Mouse (Mus musculus) Muller cell, postnatal 12 days (primary cell): ENCODE measurements around the gene Abcf1.
"Not testable (repeated sequence)": the region's sequence is repeated elsewhere in the genome, so short reads cannot be mapped to it uniquely, and the experiment has no call there.

Experiments used
- DNase-seq: peaks from one replicate; pipeline ENCODE4 v3.0.0-alpha.2; 2015; ENCODE audit errors: inconsistent ontology term

Abcf1 gene

DNA sequence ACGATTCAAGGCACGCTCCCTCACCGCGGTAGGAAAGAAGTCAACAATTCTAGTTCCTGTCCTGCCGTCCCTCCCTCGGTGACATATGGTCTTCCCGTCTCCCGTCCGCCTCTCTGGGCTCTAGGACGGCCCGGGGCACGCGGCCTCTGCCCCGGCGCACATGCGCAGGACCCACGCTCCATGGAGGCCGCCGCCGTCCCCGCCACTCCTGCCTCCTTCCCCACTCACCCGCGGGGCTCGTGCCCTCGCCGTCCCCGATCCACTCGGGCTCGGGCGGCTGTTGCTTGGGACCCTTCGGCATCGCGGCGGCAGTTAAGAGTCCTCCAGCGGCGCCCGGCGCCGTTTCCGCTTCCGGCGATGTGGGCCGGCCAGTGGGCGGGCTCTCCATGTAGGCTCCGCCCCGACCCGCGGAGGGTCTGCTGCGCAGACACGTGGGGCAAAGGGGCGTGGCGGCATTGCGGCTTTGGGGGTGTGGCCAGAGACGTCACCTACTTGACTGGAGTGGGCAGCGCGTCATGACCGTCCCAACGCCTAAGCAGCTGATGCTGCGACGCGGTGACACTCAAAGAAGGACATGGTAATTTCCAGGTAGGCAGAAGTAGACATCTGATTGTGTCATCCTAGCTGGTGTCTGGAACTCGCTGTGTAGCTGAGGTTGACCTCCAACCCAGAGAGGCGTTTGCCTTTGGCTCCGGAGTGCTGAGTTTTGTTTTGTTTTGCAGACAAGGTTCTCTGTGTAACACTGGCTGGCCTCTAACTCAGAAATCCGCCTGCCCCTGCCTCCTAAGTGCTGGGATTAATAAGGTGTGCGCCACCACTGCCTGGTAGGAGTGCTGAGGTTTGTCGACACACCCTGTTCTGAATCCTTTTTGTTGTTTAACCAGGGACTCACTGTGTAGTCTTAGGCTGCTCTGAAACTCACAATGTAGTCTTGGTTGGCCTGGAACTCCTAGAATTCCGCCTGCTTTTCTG, at the start of gene Abcf1:
Gene Abcf1, minus strand, starts transcription at position 344 of the 972 bp plus-strand sequence.
- peak; percentile 98 for DNase-seq

DNA sequence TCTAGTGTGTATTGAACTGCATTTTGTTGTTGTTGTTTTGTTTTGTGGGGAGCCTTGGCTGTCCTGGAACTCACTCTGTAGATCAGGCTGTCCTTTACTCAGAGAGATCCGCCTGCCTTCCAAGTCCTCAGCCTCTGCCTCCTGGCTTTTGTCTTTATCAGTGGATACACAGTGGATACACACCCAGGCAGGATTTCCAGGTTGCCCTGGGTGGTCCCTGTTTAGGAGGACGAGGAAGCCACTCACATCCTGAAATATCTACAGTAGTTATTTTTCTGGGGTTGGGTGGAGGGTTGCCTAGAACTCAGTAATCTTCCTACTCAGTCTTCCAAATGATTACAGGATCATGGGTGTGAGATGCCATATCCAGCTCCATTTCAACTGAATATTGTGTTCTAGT, 49.4 kb upstream of the Abcf1 start:
- DNase-seq = no peak

DNA sequence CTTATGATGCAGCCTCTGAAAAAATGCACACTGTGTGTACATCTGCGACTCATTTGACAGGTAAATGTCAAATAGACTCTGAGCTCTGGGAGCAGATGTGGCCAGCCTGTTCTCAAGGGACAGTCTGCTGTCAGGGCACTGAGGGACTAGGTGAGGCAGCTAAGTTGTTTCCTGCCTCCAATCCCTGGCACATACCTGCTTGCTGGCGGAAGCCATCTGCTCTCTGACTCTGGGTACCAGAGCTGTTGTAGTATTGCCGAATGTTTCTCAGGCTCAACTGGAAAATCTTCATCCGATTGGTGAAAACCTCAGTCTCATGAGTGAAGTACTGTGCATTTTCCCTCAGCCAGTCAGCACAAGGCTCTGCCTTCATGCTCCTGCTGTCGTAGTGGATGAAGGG, 47.5 kb upstream of the Abcf1 start:
- DNase-seq = no peak

DNA sequence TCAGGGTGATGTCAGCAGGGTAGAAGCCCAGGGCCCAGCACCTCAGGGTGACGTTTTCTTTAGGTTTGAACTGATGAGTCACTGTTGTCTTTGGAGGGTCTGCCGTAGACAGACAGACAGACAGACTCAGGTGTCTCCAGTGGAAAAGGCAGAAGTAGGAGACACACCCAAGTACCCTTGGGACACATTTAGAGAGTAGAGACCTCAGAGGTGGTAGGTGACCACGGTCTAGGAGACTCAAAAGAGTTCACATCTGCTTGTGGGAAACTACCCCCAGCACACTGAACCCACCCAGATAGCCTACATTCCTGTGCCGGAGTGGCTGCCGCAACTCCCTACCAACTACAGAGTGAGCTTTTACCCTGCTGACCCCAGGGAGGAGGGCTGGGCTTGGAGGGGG, 45.4 kb upstream of the Abcf1 start:
- no peak for DNase-seq

DNA sequence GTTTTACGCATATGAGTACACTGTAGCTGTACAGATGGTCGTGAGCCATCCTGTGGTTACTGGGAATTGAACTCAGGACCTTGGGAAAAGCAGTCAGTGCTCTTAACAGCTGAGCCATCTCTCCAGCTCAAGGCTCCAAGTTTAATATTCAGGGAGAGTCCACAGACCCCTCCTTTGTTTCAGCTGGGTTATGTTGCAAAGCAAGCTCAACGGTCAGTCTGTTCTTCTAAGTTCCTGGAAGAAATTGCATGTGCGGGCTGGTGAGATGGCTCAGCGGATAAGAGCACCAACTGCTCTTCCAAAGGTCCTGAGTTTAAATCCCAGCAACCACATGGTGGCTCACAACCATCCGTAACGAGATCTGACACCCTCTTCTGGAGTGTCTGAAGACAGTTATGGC, 34.8 kb upstream of the Abcf1 start:
- not testable (repeated sequence) for DNase-seq

DNA sequence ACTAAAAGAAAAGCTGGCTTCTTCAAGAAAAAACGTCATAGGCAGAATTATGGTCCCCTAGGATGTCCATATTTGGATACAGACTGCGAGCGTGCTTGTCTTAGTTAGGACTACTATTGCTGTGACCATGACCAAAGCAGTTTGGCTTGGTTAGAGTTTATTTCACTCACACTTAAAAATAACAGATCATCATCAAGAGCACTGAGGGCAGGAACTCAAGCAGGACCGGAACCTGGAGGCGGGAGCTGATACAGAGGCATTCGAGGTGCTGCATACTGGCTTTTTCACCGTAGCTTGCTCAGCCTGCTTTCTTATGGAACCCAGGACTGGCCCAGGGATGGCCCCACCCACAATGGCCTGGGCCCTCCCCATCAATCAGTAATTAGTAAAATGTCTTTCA, 33.8 kb upstream of the Abcf1 start:
- DNase-seq = no peak

DNA sequence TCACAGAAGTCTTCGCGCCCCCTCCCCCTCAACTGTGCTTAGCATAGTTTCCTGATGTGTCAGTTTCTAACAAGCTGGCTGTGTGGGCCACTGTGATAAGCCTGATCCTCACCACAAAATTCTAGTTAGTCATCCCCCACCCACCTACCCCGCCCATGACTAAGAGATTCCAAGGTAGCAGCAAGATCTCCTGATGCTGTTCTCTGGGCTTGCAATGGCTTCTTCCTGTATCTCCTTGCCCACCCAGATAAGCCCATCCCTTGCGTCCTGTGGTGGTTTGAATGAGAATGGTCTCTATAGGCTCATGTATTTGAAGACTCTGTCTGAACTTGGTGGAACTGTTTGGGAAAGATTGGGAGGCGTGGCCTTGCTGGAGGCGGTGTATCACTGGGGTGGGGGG, 32.4 kb upstream of the Abcf1 start:
- peak; percentile 65 for DNase-seq

DNA sequence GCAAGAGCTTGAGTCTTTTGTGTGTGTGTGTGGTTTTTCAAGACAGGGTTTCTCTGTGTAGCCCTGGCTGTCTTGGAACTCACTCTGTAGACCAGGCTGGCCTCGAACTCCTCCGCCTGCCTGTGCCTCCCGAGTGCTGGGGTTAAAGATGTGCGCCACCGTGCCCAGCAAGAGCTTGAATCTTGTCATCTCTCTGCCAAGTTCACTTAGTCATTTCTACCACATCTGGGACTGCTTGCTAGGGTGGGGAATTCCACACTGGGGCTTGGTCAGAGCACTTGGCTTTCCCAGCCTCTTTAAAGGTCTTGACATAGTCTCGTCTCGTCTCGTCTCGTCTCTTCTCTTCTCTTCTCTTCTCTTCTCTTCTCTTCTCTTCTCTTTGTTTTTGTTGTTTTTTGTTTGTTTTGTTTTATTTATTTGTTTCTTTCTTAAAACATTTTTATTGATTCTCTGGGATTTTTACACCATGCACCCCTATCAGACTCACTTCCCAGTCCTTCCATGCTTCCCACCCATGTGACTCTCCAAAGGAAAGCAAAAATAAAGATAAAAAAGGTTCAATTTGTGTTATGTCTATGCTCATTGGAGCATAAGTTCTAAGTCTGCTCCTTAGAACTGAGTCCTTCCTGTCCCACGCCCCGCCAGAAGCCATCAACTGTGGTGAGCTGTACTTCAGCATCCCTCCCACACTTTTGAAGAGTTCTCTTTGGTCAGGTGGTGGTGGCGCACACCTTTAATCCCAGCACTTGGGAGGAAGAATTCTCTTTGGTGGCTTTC, 31.7 kb upstream of the Abcf1 start:
- no peak for DNase-seq

DNA sequence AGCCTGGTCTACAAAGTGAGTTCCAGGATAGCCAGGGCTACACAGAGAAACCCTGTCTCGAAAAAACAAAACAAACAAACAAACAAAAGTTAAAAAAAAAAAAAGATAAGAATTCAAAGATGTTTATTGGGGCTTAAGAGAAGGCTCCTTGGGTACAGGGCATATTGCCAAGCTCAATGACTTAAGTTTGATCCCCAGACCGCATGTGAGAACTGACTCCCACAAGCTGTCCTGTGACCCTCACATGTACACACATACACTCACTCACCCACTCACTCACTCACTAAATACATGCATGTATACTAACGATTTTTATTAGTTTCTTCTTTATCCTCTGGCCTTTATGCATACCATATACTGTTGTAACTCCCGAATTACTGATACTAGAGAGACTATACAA, 30.8 kb upstream of the Abcf1 start:
- DNase-seq = no peak

DNA sequence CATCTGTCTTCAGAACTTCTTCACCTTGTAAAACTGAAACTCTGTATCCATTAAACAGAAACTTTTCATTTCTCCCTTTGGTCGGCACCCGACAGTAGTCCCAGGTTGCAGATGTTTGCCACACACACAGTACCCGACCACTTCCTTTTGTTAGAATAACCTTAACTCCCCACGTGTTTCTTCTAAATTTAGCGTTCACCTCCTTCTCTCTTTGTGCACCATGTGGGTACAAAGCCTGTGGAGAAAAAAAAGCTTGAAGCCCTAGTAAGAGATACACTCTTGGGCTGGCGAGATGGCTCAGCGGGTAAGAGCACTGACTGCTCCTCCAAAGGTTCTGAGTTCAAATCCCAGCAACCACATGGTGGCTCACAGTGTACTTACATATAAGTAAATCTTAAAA, 29.8 kb upstream of the Abcf1 start:
- DNase-seq = no peak

DNA sequence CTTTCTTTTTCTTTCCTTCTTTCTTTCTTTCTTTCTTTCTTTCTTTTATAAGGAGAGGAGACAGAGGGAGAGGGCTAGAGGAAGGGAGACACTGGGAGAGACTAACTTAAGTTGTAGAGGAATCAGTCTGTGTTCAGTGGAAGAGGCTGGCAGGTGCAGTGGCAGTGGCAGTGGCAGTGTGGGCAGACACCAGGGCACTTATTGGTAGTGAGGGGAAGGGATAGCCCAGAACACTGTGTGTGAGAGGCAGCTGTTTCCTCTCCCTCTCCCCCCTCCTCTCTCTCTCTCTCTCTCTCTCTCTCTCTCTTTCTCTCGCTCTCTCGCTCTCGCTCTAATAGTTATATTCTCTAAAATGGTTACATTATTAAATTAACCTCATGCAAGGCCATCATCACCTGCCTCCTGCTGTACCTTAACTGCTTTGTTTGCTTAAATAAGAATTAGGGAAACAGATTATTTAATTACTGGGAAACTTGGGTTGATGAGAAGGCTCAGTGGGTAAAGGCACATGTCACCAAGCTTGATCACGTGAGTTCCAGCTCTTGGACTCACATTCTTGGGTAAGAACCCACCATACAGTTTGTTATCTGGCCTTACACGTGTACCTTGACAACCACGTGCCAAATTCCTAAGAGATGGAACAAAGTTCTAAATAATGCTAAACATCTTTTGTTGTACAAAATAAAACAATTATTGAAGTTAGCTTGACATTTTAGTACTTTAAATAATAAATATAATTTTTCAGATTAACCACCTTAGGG, 29.2 kb upstream of the Abcf1 start:
- DNase-seq = no peak

DNA sequence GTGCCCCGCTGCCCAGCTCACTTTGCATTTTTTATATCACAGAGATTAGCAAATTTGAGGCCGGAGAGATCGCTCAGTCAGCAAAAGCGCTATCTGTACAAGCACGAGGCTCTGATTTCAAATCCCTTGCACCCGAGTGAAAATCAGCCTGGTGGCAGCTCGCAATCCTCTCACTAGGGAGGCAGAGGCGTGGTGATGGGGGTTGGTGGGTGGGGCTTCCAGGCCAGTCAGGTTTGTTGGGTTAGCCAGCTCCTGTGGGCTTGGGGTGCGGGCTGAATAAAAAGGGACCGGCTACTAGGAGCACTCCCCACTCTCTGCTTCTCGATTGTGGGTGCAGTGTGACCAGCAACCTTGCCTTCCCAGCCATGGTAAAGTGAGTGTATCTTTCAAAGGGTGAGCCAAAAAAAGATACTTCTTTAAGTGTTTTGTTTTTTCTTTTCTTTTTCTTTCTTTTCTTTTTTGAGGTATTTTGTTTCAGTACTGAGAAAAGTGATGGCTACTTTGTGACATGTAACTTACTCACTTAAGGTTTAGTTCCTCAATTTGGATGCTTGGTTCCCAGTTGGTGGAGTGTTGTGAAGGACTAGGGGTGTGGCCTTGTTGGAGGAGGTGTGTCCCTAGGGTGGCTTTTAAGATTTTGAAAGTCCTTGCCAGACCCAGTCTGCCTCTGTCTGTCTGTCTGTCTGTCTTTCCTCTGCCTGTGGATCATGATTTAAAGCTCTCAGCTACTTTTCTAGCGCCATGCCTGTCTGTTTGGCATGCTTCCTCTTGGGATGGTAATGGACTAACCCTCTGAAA, 28.4 kb upstream of the Abcf1 start:
- no peak for DNase-seq

DNA sequence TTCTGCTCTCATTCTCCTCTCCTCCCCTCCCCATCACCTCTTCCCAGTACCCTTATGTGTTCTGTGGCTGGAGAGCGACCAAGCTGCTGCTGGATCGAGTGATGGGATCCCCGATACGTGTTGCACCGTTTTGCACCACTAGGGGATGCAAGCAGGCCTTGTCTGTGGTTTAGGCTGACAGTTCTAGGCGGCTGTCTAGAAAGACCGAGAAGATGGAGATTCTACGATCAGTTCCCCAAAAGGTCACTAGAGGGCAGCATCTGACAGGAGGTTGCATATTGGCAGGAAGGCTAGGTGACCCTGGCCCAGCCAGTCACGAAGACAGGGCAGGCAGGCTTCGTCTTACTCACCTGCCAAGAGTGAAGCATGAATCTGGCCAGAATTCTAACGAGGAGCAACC, 27.4 kb upstream of the Abcf1 start:
- DNase-seq = peak; percentile 88

DNA sequence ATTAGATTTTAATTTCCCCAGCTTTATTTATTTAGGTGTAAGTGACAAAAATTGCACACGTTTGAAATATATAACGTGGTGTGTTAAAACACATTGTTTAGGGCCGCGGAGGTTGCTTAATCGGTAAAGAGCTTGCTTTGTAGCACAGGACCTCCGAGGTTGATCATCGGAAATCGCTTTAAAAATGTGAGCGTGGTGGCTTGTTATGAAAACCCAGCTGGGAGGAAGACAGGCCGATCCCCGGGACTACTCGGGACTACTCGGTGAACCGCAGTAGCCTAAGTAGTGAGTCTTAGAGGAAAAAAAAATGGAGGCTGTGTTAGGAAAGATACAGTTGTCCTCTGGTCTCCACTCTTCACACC, 25.3 kb upstream of the Abcf1 start:
- DNase-seq = no peak

DNA sequence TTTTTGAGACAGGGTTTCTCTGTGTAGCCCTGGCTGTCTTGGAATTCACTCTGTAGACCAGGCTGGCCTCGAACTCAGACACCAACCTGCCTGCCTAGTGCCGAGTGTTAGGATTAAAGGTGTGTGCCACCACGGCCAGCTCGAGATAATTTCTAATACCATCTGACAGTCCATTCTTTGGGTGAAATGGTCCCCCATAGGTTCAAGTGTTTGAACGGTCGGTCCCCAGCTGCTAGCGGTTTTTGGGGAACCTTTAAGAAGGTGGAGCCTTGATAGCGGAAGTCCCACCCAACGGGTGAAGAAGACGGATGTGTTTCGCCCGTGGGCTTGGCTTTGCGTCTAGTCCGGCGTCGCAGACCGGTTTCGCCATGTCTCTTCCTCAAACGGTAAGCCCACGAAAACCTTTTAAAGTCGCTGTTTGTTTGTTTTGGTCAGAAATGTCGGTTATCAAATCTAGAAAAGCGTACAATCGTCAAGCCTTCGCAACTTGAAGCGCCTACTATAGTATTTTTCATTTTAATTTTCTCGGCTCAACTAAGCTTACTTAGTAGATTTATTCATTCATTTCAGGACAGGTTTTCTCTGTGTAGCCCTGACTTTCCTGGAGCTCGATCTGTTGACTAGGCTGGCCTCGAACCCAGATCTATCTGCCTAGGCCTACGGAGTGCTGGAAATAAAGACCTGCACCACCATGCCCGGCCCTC, 24.8 kb upstream of the Abcf1 start:
- DNase-seq = peak; percentile 79

DNA sequence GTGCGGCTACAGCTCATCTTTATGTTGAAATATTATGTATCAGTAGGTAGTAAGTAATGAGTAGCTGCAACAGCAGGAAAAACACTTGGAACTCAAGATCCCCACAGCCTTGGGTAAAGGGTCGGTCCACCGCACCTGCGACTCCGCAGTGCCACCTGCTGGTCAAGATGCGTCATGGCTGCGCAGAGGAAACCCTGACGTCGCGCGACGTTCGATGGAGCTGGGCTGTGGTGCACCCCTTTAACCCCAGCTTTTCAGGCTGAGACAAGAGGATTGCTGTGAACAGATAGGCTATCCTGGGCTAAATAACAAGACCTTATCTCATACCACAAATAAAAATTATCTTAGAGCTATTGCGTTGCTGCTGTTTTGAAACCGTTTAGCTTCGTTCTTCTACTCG, 24.1 kb upstream of the Abcf1 start:
- peak; percentile 71 for DNase-seq

DNA sequence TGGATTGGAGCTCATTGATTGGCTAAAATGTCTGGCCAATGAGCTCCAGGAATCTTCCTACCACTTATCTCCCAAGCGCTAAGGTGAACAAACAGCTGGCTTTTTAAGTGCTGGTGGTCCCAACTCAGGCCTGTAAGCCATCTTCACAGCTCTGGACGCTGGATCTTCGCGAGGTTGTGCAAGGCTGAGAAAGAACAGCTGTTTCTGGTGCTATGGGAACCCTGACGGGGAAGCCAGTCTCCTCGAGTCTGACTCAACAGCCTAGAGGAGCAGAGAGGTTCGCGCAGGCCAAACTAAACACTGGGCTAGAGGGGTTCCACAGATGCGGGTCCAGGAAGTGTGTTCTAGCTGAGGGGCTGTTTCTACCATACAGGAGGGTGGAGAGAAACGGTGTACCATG, 22.2 kb upstream of the Abcf1 start:
- DNase-seq = no peak

DNA sequence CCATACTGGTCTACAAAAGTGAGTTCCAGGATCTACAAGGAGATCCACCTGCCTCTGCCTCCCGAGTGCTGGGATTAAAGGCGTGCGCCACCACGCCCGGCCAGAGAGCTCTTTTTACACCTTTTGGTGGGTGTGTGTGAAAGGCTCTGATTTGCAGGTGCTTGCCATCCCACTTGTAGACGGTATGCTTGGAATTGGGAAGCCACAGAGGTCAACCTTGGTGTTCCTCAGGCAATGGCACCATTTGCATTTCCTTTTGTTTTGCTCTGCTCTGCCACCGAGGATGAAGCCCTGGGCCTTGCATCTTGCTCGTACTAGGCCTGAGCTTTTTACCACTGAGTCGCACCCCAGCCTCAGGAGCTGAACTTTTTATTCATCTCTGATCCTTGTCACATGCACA, 12.2 kb upstream of the Abcf1 start:
- DNase-seq = no peak

DNA sequence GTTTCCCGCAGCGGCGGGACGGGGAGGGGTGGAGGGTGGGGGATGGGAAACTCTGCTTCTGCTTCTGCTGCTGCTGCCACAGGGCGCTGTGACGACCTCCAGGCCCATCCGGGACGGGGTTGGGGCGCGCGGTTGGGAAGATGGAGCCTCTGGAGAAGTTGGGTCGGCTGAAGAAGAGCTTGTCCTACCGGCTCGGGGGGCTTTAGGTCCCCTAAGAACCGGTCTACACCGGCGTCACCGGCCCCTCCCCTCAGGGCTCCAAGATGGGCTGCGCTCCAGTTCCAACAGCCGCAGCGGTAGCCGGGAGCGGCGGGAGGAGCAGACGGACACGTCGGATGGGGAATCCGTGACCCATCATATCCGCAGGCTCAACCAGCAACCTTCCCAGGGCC, 10.8 kb upstream of the Abcf1 start:
- DNase-seq = peak; percentile 63

DNA sequence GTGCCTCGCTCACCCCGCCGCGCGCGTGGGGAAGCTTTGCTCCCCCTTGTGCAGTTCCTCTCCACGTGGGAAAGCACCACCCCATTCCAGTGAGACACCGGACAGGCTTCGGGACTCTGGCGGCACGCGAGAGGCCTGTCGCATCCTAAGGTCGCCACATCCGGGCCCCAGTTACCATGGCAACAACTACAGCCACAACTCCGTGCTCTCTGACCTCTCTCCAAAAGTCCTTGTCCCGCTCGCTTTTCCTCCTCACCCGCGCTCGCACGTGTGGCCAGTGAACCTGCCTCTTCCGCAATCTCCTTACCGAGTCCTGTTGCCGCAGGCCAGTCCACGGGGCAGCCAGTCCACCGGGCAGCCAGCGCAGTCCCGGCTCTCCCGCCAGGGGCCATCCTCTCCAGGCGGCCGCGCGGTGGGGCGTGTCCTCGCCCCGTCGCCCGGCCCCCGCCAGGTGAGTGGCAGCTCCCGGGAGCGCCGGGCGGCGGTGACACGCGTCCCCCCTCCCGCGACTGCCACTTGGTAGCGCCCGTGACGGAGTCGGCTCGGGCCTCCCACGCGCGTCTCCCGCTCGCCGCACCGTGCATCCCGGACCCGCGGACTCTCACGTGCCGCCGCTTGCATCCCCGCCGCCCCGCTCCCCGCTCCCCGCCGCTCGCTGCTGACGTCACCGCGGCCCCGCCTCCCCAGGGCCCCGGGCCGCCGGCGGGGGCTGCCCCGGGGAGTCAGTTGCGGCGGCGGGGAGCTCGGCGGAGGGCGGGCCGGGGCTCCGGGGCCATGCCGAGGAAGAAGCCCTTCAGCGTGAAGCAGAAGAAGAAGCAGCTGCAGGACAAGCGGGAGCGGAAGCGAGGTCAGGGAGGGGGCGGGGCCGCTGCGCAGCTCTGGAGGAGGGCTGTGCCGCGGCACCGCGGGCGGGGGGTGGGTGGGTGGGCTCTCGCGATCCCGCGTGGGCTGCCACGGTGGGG, 10.1 kb upstream of the Abcf1 start, which contains the start of the genes Gnl1 and Prr3:
Gene Gnl1, plus strand, starts transcription at position 451 of the 962 bp plus-strand sequence.
Gene Prr3, minus strand, starts transcription at position 836 of the 962 bp plus-strand sequence.
- peak; percentile 96 for DNase-seq
